Mouse (Mus musculus): Measurements from ENCODE around the gene Cd300a.

Cd300a gene

GRCm38 (mm10) chr11:114889991-114890518 is at the start of gene Cd300a:
TSS of gene Cd300a (plus strand) at chr11:114890041.
- DNase-seq: no peak

- DNase-seq: no peak
Observed at GRCm38 (mm10) chr11:114843818-114844463, 45.9 kb upstream of the Cd300a start.

GRCm38 (mm10) chr11:114844464-114845220 is 45.2 kb upstream of the Cd300a start:
- no peak for DNase-seq

- DNase-seq: no peak
Observed at GRCm38 (mm10) chr11:114846336-114846735, 43.5 kb upstream of the Cd300a start.

- DNase-seq: no peak
Observed at GRCm38 (mm10) chr11:114847008-114847407, 42.8 kb upstream of the Cd300a start.

- DNase-seq: no peak
Observed at GRCm38 (mm10) chr11:114849572-114849971, 40.3 kb upstream of the Cd300a start.

- no peak for DNase-seq
Observed at GRCm38 (mm10) chr11:114850066-114850451, 39.8 kb upstream of the Cd300a start.

- peak; percentile 73 for DNase-seq
Observed at GRCm38 (mm10) chr11:114850452-114851268, 39.2 kb upstream of the Cd300a start, which contains the start of gene Gprc5c. TSS of gene Gprc5c (plus strand) at chr11:114851152.

GRCm38 (mm10) chr11:114851269-114851607 is 38.6 kb upstream of the Cd300a start:
- DNase-seq: peak; percentile 95

- peak; percentile 91 for DNase-seq
Observed at GRCm38 (mm10) chr11:114851608-114852310, 38.1 kb upstream of the Cd300a start.

- peak; percentile 63 for DNase-seq
Observed at GRCm38 (mm10) chr11:114852311-114853173, 37.3 kb upstream of the Cd300a start.

GRCm38 (mm10) chr11:114853174-114853838 is 36.5 kb upstream of the Cd300a start:
- peak; percentile 23 for DNase-seq

GRCm38 (mm10) chr11:114854581-114854980 is 35.3 kb upstream of the Cd300a start:
- peak; percentile 27 for DNase-seq

GRCm38 (mm10) chr11:114856125-114856524 is 33.7 kb upstream of the Cd300a start:
- peak; percentile 8 for DNase-seq

GRCm38 (mm10) chr11:114858641-114859040 is 31.2 kb upstream of the Cd300a start:
- peak; percentile 11 for DNase-seq

- DNase-seq: no peak
Observed at GRCm38 (mm10) chr11:114861057-114861456, 28.8 kb upstream of the Cd300a start.

GRCm38 (mm10) chr11:114862687-114863086 is 27.2 kb upstream of the Cd300a start:
- DNase-seq: no peak

GRCm38 (mm10) chr11:114863918-114864420 is 25.9 kb upstream of the Cd300a start:
- DNase-seq: no peak

GRCm38 (mm10) chr11:114865999-114866398 is 23.8 kb upstream of the Cd300a start:
- peak; percentile 57 for DNase-seq

GRCm38 (mm10) chr11:114866486-114867360 is 23.1 kb upstream of the Cd300a start:
- DNase-seq: peak; percentile 73
